Mouse (Mus musculus) kidney, postnatal 14 days (tissue): ENCODE data around the gene Cldn9.
A peak's percentile ranks its signal among the peaks of the same experiment; 100 is the strongest.

Experiments used
- DNase-seq: peaks from one replicate; pipeline ENCODE4 v3.0.0; 2022; ENCODE audit warnings: mixed read lengths

Gene Cldn9

GRCm38 (mm10) chr17:23645894-23646293, 37.9 kb downstream of the Cldn9 start:
- DNase-seq: no peak

GRCm38 (mm10) chr17:23644613-23645495, 39.0 kb downstream of the Cldn9 start, which contains the start of gene Mmp25:
TSS of gene Mmp25 (minus strand) at chr17:23645277.
- peak; percentile 30 for DNase-seq
